Mouse (Mus musculus) neural tube, embryonic 10.5 days (tissue): ENCODE results near the gene Abca7.
A peak's percentile ranks its signal among the peaks of the same experiment; 100 is the strongest.

Experiments used
- DNase-seq: peaks from one replicate; pipeline ENCODE4 v3.0.0-alpha.2; 2017; ENCODE audit warnings: low spot score; ENCODE audit errors: extremely low spot score

Abca7 gene

DNA sequence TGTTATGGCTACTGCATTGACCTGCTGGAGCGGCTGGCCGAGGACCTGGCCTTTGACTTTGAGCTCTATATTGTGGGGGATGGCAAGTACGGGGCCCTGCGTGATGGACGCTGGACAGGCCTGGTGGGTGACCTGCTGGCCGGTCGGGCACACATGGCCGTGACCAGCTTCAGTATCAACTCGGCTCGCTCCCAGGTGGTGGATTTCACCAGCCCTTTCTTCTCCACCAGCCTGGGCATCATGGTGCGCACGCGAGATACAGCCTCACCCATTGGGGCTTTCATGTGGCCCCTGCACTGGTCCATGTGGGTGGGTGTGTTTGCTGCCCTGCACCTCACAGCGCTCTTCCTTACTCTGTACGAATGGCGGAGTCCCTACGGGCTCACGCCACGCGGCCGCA is 22.2 kb upstream of the Abca7 start:
- DNase-seq: no peak

DNA sequence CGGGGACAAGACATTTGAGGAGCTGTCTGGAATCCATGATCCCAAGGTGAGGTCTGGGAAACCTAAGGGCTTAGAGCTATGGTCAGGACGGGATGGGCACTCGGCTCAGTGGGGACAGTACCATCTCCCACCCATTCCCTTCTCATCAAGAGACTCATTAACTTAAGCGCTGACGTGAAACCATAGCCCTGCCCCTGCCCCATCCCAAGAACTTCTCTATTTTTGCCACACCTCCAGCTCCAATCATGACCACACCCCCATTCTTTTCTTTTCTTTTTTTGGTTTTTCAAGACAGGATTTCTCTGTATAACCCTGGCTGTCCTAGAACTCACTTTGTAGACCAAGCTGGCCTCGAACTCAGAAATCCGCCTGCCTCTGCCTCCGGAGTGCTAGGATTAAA is 21.6 kb upstream of the Abca7 start:
- DNase-seq: no peak

DNA sequence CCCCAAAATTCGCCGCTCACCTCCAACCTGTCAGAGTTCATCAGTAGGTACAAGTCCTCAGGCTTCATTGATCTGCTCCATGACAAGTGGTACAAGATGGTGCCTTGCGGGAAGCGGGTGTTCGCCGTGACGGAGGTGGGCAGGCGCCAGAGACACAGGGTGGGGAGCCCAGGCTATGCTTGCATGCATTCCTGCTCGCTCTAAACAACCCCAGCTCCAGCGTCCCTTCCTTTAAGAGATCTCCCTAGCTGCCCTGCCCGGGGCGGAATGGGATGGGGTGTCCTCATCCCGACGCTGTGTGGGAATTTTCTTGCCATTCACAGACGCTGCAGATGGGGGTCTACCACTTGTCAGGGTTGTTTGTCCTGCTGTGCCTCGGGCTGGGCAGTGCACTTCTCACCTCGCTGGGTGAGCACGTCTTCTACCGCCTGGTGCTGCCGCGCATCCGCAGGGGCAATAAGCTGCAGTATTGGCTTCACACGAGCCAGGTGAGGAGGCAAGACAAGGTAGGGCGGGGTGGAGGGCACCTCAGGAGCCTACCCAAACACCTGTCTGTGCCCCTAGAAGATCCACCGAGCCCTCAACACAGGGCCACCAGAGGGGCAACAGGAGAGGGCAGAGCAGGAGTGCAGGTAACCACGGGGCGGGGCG is 20.1 kb upstream of the Abca7 start:
- no peak for DNase-seq

DNA sequence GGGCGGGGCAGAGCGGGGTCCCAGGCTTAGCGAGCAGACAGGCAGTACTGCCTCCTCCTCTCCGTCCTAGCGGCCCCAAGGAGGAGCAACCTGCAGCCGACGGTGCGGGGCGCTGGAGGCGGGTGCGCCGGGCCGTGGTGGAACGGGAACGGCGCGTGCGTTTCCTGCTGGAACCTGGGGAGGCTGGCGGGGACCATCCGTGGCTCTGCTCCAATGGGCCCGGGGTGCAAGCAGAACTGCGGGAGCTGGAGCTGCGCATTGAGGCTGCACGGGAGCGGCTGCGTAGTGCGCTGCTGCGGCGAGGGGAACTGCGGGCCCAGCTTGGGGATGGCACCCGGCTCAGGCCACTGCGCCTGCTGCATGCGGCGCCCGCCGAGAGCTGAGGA is 19.6 kb upstream of the Abca7 start:
- no peak for DNase-seq

DNA sequence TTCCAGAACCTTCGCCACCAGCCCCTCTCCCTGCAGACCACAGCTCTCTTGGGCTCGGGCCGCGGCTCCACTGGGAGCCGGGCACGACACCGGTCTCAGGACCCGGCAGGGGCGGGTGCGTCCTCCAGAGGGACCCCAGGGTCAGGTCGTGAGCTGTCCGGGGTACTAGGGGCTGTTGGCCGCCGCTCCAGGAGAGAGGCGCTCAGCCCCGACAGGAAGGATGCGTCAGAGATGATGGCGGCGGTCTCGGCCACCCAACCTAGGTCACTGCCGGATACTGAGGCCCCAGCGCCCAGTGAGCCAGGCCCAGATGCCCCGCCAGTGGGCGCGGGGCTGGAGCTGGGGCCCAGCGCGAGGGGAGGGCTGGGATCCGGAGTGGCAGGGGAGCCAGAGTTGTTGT is 19.0 kb upstream of the Abca7 start:
- DNase-seq: no peak

DNA sequence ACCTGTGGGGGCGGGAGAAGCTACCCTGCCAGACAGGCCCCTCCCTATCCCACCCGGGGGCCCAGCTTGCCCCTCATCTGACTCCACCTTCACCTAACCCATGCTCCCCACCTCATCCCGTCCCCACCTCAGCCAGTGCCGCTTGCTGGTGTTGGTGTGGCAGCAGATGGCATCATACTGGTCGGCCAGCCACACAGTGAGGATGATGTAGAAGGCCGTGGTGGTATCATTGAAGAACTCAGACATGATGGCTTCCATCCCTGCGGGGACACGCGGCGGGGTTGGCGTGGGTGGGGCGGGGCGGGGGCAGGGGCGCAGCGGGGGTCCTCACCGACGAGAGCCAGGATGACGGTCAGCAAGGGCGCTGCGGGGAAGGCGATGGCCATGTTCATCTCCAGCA is 18.2 kb upstream of the Abca7 start:
- no peak for DNase-seq

DNA sequence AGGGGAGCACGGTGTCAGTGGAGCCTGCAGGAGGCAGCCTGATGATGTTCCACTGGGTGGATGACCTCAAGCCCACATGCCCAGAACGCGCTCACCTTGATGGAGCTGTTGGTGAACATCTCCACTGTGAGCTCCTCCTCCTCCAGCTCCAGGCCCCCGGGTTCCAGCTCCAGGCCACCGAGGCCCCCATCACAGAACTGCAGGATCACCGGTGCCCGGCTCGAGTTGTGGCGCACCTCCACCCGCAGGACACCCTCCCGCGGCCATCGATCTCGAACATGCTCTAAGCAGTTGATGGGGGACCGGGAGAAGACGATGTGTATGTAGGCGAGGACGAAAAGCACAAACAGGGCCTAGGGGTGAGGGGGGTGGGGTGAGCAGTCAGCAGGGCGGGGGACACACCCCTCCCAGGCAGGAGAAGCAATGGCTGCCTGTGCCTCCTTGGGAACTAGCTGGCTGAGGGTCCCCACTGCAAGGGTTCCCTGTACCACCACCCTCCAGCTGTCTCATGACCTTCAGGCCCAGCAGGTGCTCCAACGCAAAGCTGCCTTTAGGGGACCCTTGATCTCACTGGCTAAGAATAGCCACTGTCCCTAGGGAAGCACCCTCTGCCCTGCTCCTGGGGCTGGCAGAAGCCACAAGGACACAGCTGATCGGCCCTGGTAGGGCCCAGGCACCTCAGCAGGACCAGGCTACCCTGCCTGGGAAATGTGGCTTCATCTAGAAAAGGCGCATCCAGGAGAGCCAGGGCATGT is 16.7 kb upstream of the Abca7 start:
- DNase-seq: no peak

DNA sequence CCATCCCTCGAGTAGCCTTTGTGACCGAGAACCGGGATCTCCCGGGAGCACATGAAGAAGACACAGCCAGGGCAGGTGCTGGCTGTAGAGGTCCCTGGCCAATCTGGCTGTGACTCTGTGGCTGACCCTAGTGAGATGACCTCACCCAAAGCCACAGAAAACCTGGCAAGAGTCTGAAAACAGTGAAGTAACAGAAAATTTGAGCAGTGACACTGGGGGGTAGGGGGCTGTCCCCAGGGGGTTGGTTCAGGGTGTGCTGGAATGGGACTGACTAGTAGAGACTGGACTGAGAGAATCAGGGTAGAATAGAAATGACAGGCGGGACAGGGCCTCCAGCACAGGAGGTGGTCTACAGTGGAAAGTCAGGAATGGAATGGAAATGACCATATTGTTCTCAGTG is 13.1 kb upstream of the Abca7 start:
- no peak for DNase-seq

DNA sequence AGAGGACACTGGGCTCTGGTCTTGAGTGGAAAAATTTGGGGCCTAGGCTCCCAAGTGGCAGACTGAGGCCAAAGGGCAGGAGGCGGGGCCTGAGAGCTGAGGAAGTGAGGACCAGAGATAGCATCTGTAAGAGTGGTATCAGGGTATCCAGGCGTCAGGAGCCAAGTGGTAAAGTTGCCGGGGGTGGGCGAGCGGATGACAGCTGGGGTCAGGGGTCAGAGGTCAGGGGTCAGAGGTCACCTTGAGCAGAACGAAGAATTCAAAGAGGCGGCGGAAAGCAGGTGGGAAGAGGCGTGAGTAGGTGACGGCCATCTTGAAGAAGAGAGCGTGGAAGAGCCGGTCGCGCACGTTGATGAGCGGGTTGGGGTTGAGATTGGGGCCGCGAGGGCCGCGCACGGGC is 12.6 kb upstream of the Abca7 start:
- DNase-seq: peak; percentile 68

DNA sequence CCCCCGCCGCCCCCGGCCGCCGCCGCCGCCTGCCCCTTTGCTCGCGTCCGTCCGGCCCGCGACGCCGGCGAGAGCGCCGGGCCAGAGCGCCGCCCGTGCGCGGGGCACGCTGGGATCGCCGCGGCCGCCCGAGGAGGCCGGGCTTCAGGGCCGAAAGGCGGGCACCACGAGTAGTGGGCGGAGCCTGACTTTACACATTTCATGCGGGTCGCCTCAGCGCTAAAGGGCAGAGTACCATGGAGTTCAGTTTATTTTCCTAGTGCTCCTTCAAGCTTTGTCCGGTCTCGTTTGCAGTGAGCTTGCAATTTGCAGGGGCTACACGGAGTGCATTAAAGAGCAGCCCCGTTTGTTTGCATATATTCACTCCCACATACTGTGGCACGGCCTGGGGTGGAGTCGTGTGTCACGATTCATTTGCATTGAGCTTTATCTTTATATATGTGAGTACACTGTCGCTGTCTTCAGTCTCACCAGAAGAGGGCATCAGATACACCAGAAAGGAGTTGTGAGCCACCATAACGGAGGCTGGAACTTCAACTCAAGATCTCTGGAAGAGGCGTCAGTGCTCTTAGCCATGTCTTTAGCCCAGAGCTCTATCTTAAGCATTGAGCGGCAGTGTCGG is 12.0 kb upstream of the Abca7 start, which contains the start of gene Tmem259:
Tmem259 (minus strand) TSS at position 136 of the 622 bp plus-strand sequence.
- peak; percentile 83 for DNase-seq

DNA sequence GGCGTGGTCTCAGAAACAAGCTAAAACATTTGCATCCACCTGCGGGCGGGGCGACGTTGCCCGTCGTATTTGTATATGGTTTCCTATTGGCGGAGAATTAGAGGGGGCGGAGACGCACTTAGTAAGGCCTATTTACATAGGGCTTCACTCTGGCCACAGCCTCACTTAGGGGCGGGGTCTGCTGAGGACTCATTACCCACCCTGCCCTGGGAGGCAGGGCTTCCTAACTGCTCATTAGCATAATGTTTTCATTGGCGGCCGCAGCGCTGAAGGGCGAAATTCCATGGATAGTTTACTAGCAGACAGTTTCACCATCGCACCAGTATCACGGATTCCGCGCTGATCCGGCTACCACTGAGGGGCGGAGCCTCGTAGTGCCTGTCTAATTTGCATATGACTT is 11.4 kb upstream of the Abca7 start:
- peak; percentile 92 for DNase-seq

DNA sequence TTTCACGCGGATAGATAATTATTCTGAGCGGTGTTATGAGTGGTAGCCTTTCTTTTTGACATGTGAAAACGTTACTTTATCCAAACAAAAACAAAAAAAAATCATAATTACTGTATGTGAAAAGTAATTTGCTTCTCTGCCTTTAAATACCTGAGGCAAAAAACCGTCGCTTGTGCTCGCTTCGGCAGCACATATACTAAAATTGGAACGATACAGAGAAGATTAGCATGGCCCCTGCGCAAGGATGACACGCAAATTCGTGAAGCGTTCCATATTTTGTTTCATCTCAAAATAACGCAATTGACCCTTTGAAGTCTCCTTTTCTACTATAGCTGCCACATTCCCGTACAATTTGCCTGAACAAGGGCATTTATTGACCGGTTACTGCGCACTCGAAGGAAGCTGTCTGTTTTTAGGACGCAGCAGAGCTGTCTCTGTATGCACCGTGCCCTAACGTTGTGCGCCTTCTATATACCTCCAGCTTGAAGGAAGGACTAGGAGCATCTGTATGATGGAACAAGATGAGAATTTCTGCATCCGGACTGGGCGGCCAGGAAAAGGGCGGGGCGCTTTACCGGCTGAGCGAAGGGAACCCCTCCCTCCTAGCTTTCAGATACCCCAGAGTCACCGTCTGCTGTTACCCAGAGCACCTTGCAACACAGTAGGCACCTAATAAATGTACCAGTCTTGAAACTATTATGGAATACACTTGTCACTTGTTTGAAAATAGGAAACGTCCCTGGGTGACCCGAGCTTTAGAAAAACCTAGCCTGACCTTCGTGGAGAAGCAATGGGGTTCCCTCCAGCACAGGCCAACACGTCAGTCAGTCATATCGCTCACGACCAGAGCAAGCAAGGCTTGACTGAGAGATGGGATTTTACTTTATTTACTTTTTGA is 10.7 kb upstream of the Abca7 start:
- peak; percentile 65 for DNase-seq

DNA sequence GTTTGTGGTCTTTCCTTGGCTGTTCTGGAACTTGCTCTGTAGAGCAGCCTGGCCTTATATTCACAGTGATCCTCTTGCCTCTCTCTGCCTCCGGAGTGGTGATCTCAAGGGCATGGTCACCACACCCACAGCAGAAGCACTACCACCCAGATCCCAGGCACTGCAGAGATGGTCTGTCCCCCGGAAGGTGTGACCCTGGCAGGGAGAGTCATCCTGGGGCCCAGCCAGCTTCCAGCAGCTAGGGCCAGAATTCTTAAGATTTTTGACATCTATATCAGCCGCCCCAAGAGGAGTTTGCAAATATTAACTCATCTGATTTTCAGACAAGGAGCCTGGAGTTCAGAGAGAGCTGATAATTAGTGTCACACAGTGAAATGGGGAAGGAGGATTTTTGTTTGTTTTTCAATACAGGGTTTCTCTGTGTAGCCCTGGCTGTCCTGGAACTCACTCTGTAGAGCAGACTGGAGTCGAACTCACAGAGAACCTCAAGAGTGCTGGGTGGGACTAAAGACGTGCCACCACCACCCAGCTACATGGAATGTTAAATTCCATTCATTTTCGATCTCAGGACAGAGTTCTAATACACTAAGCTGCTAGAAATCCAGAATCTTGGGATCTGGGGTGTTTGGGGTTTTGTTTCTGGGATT is 9.9 kb upstream of the Abca7 start:
- DNase-seq: no peak

DNA sequence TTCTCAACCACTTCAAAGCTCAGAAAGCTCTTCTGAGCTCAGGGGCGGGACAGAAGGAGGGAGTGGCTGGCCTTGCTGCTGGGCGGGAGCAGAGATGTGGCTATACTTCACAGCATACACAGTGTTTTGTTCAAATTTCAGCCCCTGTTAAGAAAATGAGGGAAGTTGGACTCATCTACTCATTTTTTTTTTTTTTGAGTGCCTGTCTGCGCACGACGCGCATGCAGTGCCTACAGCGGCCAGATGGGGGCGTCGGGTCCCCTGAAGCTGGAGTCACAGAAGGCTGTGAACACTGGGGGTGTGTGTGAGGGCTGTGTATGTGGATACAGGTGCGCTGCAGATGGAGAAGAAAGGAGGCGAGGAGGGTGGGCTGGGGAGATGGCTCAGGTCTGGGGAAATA is 9.3 kb upstream of the Abca7 start:
- peak; percentile 89 for DNase-seq

DNA sequence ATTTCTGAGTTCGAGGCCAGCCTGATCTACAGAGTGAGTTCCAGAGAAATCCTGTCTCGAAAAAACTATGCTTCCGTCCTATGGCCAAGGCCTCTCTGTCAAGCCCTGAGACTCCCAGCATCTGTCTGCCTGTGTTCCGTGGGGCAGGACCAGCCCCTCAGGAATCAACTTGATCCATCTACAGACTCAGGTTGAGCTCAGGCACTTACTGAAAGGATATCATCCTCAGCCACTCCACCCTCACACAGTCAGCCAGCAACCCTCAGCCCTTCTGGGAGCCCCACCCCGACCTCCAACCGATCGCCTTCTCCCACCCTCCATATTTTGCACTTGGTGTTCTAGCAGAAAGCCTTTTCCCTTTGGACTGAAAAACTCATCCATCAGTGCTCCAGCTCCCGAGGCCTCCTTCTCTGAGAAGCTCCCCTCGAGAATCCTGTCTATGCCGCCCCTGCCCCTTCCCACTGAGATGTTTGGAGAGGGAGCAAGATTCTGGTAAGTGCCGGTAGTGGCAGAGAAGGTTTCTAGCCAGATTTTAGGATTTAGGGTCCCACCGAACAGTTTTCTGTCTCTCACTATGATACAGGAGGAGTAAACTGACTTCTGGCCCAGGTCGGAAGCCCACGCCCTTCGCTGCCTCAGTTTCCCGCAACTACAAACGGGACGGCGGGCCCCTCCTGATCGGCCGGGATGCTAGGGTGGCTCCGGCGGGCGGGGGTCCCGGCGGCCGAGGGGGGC is 8.4 kb upstream of the Abca7 start:
- peak; percentile 44 for DNase-seq

DNA sequence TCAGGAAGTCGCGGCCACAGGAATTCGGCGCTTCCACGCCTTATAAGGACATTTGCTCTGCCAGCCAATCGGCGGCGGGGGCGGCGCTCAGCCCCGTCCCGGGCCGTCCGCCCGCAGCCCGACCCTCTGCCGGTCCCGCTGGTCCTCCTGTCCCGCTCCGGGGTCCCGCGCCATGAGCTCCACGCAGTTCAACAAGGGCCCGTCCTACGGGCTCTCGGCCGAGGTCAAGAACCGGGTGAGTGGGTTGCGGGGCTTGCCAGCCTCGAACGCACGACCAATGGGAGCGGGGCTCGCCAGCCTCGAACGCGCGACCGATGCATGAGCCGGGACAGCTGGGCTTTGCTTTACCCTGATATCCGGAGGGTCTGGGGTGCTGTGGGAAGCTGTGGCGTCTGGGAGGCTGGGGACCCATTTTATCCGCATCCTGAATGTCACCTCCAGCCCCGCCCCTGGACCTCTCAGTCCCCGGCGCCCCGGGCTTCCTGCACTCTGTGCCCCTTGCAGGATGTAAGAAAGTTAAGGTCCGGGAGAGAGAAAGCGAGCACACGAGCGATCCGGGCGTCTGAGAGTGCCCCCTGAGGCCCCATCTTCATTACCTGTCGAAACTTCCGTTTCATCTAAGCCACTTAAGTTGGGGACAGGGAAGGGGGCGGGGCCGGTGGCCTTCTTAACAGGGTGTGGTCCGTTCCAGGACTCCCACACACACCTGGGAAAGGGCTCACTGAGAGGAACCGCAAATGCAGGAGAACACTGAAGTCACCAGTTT is 7.6 kb upstream of the Abca7 start, which contains the start of gene Cnn2:
Cnn2 (plus strand) TSS at position 79 of the 766 bp plus-strand sequence.
- DNase-seq: peak; percentile 73

DNA sequence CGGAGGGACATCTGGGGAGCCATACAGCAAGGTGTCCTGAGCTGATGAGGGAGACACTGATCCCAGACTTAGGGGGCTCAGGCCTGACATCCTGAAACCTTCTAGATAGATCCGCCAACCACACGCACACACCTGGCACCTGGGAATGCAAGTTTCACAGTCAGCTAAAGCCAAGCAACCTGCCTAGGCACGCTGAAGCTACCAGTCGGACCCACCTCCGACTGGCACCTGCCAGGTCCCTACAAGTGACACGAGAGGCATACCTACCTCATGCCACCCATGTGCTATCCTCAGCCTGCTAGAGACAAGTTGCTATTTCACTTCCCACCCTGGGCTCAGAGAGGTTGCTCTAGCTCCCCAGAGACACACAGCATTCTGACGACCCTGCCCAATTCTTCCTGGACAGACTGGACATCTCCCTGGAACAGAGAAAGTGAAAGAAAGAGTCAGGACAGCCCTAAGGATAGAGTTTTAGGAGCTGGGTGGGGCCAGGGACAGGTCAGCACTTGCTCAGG is 7.0 kb upstream of the Abca7 start:
- DNase-seq: no peak

DNA sequence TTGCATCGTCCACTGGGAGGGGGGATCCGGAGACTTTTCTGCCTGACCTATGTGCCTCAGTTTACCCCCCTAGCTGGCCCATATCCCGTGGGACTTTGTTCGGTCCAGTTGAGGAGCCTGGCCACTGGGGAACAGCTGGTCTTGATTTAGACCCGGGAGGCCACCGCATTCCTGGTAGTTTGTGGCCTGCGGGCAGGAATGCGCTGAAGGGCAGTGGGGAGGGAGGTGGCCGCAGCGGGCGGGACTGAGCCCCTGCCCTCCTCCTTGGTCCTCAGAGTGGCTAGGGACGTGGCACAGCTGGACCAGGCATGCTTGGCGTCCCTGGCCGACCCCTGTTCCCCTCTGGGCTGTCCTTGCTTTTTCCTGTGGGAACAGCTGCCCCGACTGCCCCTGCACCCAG is 6.4 kb upstream of the Abca7 start:
- peak; percentile 58 for DNase-seq

DNA sequence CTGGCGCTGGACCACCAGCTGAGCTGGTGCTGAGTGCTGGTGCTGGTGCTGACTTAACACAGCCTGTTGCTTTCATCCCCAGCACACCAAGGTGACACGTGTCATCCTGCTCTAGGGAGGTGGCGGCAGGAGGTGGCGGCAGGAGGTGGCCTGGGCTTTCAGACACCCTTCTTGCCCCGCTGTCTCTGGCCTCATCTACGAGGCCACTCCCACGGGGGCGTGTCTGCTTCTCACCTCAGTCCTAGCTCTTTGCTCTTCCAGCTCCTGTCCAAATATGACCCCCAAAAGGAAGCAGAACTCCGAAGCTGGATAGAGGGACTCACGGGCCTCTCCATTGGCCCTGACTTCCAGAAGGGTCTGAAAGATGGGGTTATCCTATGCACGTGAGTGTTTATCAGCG is 5.2 kb upstream of the Abca7 start:
- DNase-seq: no peak
